Mouse (Mus musculus): Measurements from ENCODE around the gene Gm960.

DNA sequence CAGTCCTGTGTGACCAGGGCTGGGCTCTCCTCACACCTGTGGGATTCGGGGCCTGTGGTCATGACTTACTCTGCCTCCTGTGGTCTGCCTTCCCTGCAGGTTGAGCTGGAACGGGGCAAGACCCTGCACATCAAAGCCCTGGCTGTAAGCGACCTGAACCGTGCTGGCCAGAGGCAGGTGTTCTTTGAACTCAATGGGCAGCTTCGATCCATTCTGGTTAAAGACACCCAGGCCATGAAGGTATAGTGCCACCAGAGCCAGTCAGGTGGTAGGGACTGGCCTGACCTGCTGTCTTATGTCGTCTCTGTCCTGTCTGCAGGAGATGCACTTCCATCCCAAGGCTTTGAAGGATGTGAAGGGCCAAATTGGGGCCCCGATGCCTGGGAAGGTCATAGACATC lies 77.7 kb downstream of the Gm960 start:
- TF ChIP-seq CTCF (IDR thresholded peaks at IDR 0.05) = no peak
- no peak for TF ChIP-seq EP300 (IDR thresholded peaks at IDR 0.05)

All from lung, postnatal 0 days (tissue).